Mouse (Mus musculus) testis, adult 2 months (tissue): ENCODE results near the gene Elfn2. TPM values are rescaled to one million over a fixed set of nuclear protein-coding genes. Genes with fewer than 3 reads are reported as not detected.
A peak's percentile ranks its signal among the peaks of the same experiment; 100 is the strongest.

ENCODE experiments used
- H3K27ac ChIP-seq: fragments of 200-500 bp; 2 replicates; pipeline ENCODE4 v1.5.1; 2012; ENCODE audit warnings: low read depth, low read length; ENCODE audit not compliant: control insufficient read depth, insufficient read depth
- H3K27me3 ChIP-seq: fragments of 200-500 bp; 2 replicates; pipeline ENCODE4 v1.6.1; 2012; ENCODE audit warnings: mild to moderate bottlenecking, low read length, moderate library complexity; ENCODE audit not compliant: control insufficient read depth, insufficient read depth
- H3K36me3 ChIP-seq: fragments of 200-500 bp; 2 replicates; pipeline ENCODE4 v1.6.1; 2012; ENCODE audit warnings: mild to moderate bottlenecking, low read length; ENCODE audit not compliant: control insufficient read depth, insufficient read depth
- H3K4me1 ChIP-seq: fragments of 200-500 bp; 2 replicates; pipeline ENCODE4 v1.6.1; 2012; ENCODE audit warnings: low read length; ENCODE audit not compliant: control insufficient read depth, insufficient read depth
- H3K4me3 ChIP-seq: fragments of 200-500 bp; 2 replicates; pipeline ENCODE4 v1.5.1; 2012; ENCODE audit warnings: low read depth, mild to moderate bottlenecking, low read length, moderate library complexity, mixed read lengths; ENCODE audit not compliant: control insufficient read depth
- CTCF ChIP-seq: fragments of 200-500 bp; IDR thresholded peaks from 2 replicates; pipeline ENCODE4 v1.5.1; 2012; ENCODE audit warnings: low read depth, mild to moderate bottlenecking, inconsistent platforms, low read length, moderate library complexity; ENCODE audit not compliant: control insufficient read depth, insufficient read depth, insufficient replicate concordance
- POLR2A ChIP-seq: fragments of 200-500 bp; IDR thresholded peaks from 2 replicates; pipeline ENCODE4 v1.6.1; 2012; ENCODE audit warnings: low read depth, mild to moderate bottlenecking, inconsistent platforms, low read length, moderate library complexity; ENCODE audit not compliant: control insufficient read depth
- polyA plus RNA-seq: library from polyadenylated mRNA; depleted of rRNA; stranded (reverse); fragments of >200 nt; gene quantifications from 2 replicates; pipeline ENCODE4 v1.2.3, GENCODE M21; 2012

Gene Elfn2
- polyA plus RNA-seq, 1 experiment: 6.7 TPM

GRCm38 (mm10) chr15:78664268-78664667 is 54.3 kb downstream of the Elfn2 start:
- TF ChIP-seq CTCF: no peak
- TF ChIP-seq POLR2A: peak; percentile 11; the same call in 1 of the 2 replicates
- Histone ChIP-seq H3K4me1 (peaks cover 18% of the 10 kb centered on the region), H3K27me3 (no peaks in the 10 kb centered on the region), H3K4me3 (no peak overlapping the region), H3K36me3 (no peaks in the 10 kb centered on the region; the same call in 1 of the 2 replicates), H3K27ac (no peak overlapping the region; the same call in 1 of the 2 replicates)

- Histone ChIP-seq H3K4me3 (no peak overlapping the region), H3K36me3 (no peaks in the 10 kb centered on the region; the same call in 1 of the 2 replicates), H3K4me1 (no peaks in the 10 kb centered on the region), H3K27me3 (no peaks in the 10 kb centered on the region), H3K27ac (no peak overlapping the region)
- TF ChIP-seq CTCF: no peak
- TF ChIP-seq POLR2A: no peak
Observed at GRCm38 (mm10) chr15:78651169-78651568, 67.4 kb downstream of the Elfn2 start.

- TF ChIP-seq POLR2A: no peak
- no peak for TF ChIP-seq CTCF
- Histone ChIP-seq H3K36me3 (no peaks in the 10 kb centered on the region; the same call in none of the 2 replicates), H3K27me3 (no peaks in the 10 kb centered on the region), H3K27ac (no peak overlapping the region), H3K4me1 (no peaks in the 10 kb centered on the region), H3K4me3 (no peak overlapping the region)
Observed at GRCm38 (mm10) chr15:78647746-78648145, 70.8 kb downstream of the Elfn2 start.

GRCm38 (mm10) chr15:78644606-78645005 is 74.0 kb downstream of the Elfn2 start:
- Histone ChIP-seq H3K27ac (no peak overlapping the region), H3K36me3 (no peaks in the 10 kb centered on the region; the same call in none of the 2 replicates), H3K4me3 (no peak overlapping the region), H3K27me3 (no peaks in the 10 kb centered on the region), H3K4me1 (no peaks in the 10 kb centered on the region)
- TF ChIP-seq POLR2A (no peak), CTCF (no peak)

GRCm38 (mm10) chr15:78643633-78644032 is 74.9 kb downstream of the Elfn2 start:
- H3K27ac ChIP-seq: no peak overlapping the region
- H3K4me3 ChIP-seq: peak overlapping the region; percentile 79
- no peaks in the 10 kb centered on the region for H3K4me1 ChIP-seq
- H3K27me3 ChIP-seq: no peaks in the 10 kb centered on the region
- no peaks in the 10 kb centered on the region; the same call in none of the 2 replicates for H3K36me3 ChIP-seq
- TF ChIP-seq POLR2A (no peak), CTCF (no peak)

- Histone ChIP-seq H3K27ac (no peak overlapping the region), H3K27me3 (no peaks in the 10 kb centered on the region), H3K4me1 (no peaks in the 10 kb centered on the region), H3K4me3 (no peak overlapping the region), H3K36me3 (no peaks in the 10 kb centered on the region)
- TF ChIP-seq POLR2A (no peak), CTCF (no peak)
Observed at GRCm38 (mm10) chr15:78635231-78635630, 83.3 kb downstream of the Elfn2 start.

- Histone ChIP-seq H3K4me3 (no peak overlapping the region), H3K27me3 (no peaks in the 10 kb centered on the region), H3K36me3 (no peaks in the 10 kb centered on the region), H3K27ac (no peak overlapping the region), H3K4me1 (no peaks in the 10 kb centered on the region)
- TF ChIP-seq CTCF: peak; percentile 3; the same call in 1 of the 2 replicates
- no peak for TF ChIP-seq POLR2A
Observed at GRCm38 (mm10) chr15:78634095-78634737, 84.4 kb downstream of the Elfn2 start.

GRCm38 (mm10) chr15:78633413-78633812 is 85.2 kb downstream of the Elfn2 start:
- no peaks in the 10 kb centered on the region; the same call in 1 of the 2 replicates for H3K4me1 ChIP-seq
- no peaks in the 10 kb centered on the region for H3K36me3 ChIP-seq
- no peaks in the 10 kb centered on the region for H3K27me3 ChIP-seq
- H3K27ac ChIP-seq: no peak overlapping the region
- H3K4me3 ChIP-seq: no peak overlapping the region
- no peak for TF ChIP-seq POLR2A
- no peak for TF ChIP-seq CTCF
